ENCODE assay signal across 8 mouse cellular contexts in the genomic region with DNA sequence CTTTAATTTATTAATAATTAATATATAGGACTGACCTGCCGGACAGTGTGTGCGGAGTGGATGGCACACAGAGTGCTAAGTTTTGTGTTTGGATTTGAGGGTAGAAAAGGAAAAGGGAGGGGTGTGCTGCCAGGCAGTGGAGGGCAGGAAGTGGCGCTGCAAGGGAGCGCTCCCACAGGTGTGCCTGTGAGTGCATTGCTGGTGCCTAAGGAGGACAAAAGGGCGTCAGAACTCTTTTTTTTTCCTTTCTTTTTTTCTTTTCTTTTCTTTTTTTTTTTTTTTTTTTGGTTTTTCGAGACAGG. TPM values are rescaled to one million over a fixed set of nuclear protein-coding genes. Genes with fewer than 3 reads are reported as not detected.
DNase-seq lines count a peak whose midpoint lies in the region; ATAC-seq lines count a peak whose summit lies in the region.

No protein-coding gene starts in this region.

- H3K9me3 ChIP-seq in neural tube, embryonic 11.5 days (ENCODE audit: control insufficient read depth, low read length): no peaks in the 10 kb centered on the region
- H3K9me3 ChIP-seq in hindbrain, embryonic 14.5 days (ENCODE audit: control insufficient read depth, low read length): no peaks in the 10 kb centered on the region
- no peaks in the 10 kb centered on the region for H3K9me3 ChIP-seq in midbrain, embryonic 10.5 days (replicated peaks)

- ATAC-seq in neural tube, embryonic 11.5 days (ENCODE audit: insufficient read depth, low FRiP score, low TSS enrichment): 0 out of 2 replicates have a peak, but pooled peaks have one; percentile 31
- peak; percentile 24; the same call in 1 of the 2 replicates for ATAC-seq in hindbrain, embryonic 14.5 days (ENCODE audit: low FRiP score)

- no peak overlapping the region for H3K27ac ChIP-seq in neural tube, embryonic 11.5 days (ENCODE audit: low read depth, low read length)
- H3K27ac ChIP-seq in hindbrain, embryonic 14.5 days: no peak overlapping the region
- H3K27ac ChIP-seq in midbrain, embryonic 10.5 days (replicated peaks): 0 out of 2 replicates have a peak overlapping the region, but pooled peaks have one; percentile 61

- no peak overlapping the region for H3K4me3 ChIP-seq in neural tube, embryonic 11.5 days (ENCODE audit: low read depth, low read length)
- peak overlapping the region; percentile 26 for H3K4me3 ChIP-seq in hindbrain, embryonic 14.5 days (replicated peaks; ENCODE audit: low read length)
- H3K4me3 ChIP-seq in midbrain, embryonic 10.5 days: peak overlapping the region; percentile 40

- H3K36me3 ChIP-seq in neural tube, embryonic 11.5 days (ENCODE audit: control insufficient read depth, insufficient read depth, low read length): no peaks in the 10 kb centered on the region
- H3K36me3 ChIP-seq in hindbrain, embryonic 14.5 days (replicated peaks; ENCODE audit: control insufficient read depth, insufficient read depth): no peaks in the 10 kb centered on the region
- H3K36me3 ChIP-seq in midbrain, embryonic 10.5 days: no peaks in the 10 kb centered on the region

- no peak overlapping the region for H3K9ac ChIP-seq in neural tube, embryonic 11.5 days (ENCODE audit: low read length)
- H3K9ac ChIP-seq in hindbrain, embryonic 14.5 days: peak overlapping the region; percentile 14; the same call in 1 of the 2 replicates

- DNase-seq in neural tube, embryonic 11.5 days (ENCODE audit: low spot score): no peak
- no peak for DNase-seq in neural tube, embryonic 10.5 days (ENCODE audit: extremely low spot score, low spot score)
- no peak for DNase-seq in hindbrain, embryonic 14.5 days (ENCODE audit: low spot score)
- DNase-seq in midbrain, embryonic 10.5 days (ENCODE audit: low spot score): no peak
- DNase-seq in thymus, postnatal 4 days: peak; percentile 52
- no peak for DNase-seq in left cerebral cortex, adult 18-20 months (ENCODE audit: low spot score in 2 of 2)
- DNase-seq in cerebellum, adult 9-10 months: no peak
- DNase-seq in adrenal gland, adult 8-10 months: no peak

- no peaks in the 10 kb centered on the region for H3K27me3 ChIP-seq in neural tube, embryonic 11.5 days (ENCODE audit: control insufficient read depth, insufficient read depth, low read length)
- no peaks in the 10 kb centered on the region for H3K27me3 ChIP-seq in hindbrain, embryonic 14.5 days (ENCODE audit: control insufficient read depth, insufficient read depth, low read length)
- H3K27me3 ChIP-seq in midbrain, embryonic 10.5 days (ENCODE audit: low read depth, poor library complexity, severe bottlenecking): 0 out of 2 replicates have a peak, but pooled peaks cover 6% of the 10 kb centered on the region

- 70% methylated on average over 5 of the region's 6 CpGs for WGBS in neural tube, embryonic 11.5 days
- WGBS in hindbrain, embryonic 14.5 days: 62% methylated on average over 5 of the region's 6 CpGs
- WGBS in midbrain, embryonic 10.5 days: 63% methylated on average over 6 of the region's 6 CpGs

- H3K4me1 ChIP-seq in neural tube, embryonic 11.5 days (ENCODE audit: control insufficient read depth, insufficient read depth, low read length): no peaks in the 10 kb centered on the region
- H3K4me1 ChIP-seq in hindbrain, embryonic 14.5 days (replicated peaks; ENCODE audit: control insufficient read depth, insufficient read depth, low read length): no peaks in the 10 kb centered on the region
- H3K4me1 ChIP-seq in midbrain, embryonic 10.5 days: no peaks in the 10 kb centered on the region

- peak overlapping the region; percentile 33; the same call in 1 of the 2 replicates for H3K4me2 ChIP-seq in neural tube, embryonic 11.5 days (ENCODE audit: low read depth)
- H3K4me2 ChIP-seq in hindbrain, embryonic 14.5 days (replicated peaks): peak overlapping the region; percentile 51

RNA-seq across cellular contexts. Expression of gene Pgk1, which starts 15.1 kb away (rescaled TPM):
- 434 and 438 TPM in 2 replicates for polyA plus RNA-seq in neural tube, embryonic 11.5 days (2014; fragmentation: Nextera tagmentation; extraction: Ambion mirVana)
- 278 and 290 TPM in 2 replicates for polyA plus RNA-seq in hindbrain, embryonic 14.5 days (2014; fragmentation: Nextera tagmentation; extraction: Ambion mirVana)
- 480 and 609 TPM in 2 replicates for polyA plus RNA-seq in midbrain, embryonic 10.5 days (2016; fragmentation: Nextera tagmentation; extraction: Ambion mirVana)
- 100 to 1,000 TPM; 472 to 481 TPM for total RNA-seq in left cerebral cortex, adult 18-20 months (2021)
- 100 to 1,000 TPM; 247 to 334 (median 294) TPM for total RNA-seq in adrenal gland, adult 8-10 months (2022)

RNA-seq across cellular contexts. Expression of gene Tlr13, which starts 28.8 kb away (rescaled TPM):
- polyA plus RNA-seq in neural tube, embryonic 11.5 days (2014; fragmentation: Nextera tagmentation; extraction: Ambion mirVana): 0.31 and 0.74 TPM in 2 replicates
- polyA plus RNA-seq in hindbrain, embryonic 14.5 days (2014; fragmentation: Nextera tagmentation; extraction: Ambion mirVana): 0.34 and 0.48 TPM in 2 replicates
- 0.17 and 0.24 TPM in 2 replicates for polyA plus RNA-seq in midbrain, embryonic 10.5 days (2016; fragmentation: Nextera tagmentation; extraction: Ambion mirVana)
- 1 to 10 TPM in 1 of 2 experiments, under 1 TPM in 1; 1.00 to 1.2 TPM for total RNA-seq in left cerebral cortex, adult 18-20 months (2021)
- 1 to 10 TPM; 3.0 to 7.0 (median 5.0) TPM for total RNA-seq in adrenal gland, adult 8-10 months (2022)

RNA-seq across cellular contexts. Expression of gene Taf9b, which starts 49.2 kb away (rescaled TPM):
- polyA plus RNA-seq in neural tube, embryonic 11.5 days (2014; fragmentation: Nextera tagmentation; extraction: Ambion mirVana): 15.0 and 15.5 TPM in 2 replicates
- 21.3 and 23.5 TPM in 2 replicates for polyA plus RNA-seq in hindbrain, embryonic 14.5 days (2014; fragmentation: Nextera tagmentation; extraction: Ambion mirVana)
- polyA plus RNA-seq in midbrain, embryonic 10.5 days (2016; fragmentation: Nextera tagmentation; extraction: Ambion mirVana): 11.3 and 13.3 TPM in 2 replicates
- total RNA-seq in left cerebral cortex, adult 18-20 months (2021): 10 to 100 TPM; 25.7 to 25.9 TPM
- total RNA-seq in adrenal gland, adult 8-10 months (2022): 10 to 100 TPM; 19.6 to 28.2 (median 20.1) TPM
